Mouse (Mus musculus) embryonic stem cell, embryonic (primary cell): ENCODE measurements around the gene Gm28827.
"Not testable (repeated sequence)": the region's sequence is repeated elsewhere in the genome, so short reads cannot be mapped to it uniquely, and the experiment has no call there.

Source experiments
- CTCF ChIA-PET, 4 experiments: fragments of 300-600 bp in 2 of 4; fragments of 350-600 bp in 2 of 4; sonication (Branson Sonifier 250); formaldehyde crosslinking; loops; one replicate each; lab custom pipeline; 2022; ENCODE audit warnings: inconsistent platforms in 2 of 4; lab: Charles Lee
- POLR2A ChIA-PET, 4 experiments: fragments of 300-600 bp in 2 of 4; fragments of 350-600 bp in 2 of 4; sonication (Branson Sonifier 250); formaldehyde crosslinking; loops; one replicate each; lab custom pipeline; 2022; ENCODE audit warnings: antibody characterized with exemption in 4 of 4, inconsistent platforms in 1 of 4; lab: Charles Lee

Gm28827 gene

DNA sequence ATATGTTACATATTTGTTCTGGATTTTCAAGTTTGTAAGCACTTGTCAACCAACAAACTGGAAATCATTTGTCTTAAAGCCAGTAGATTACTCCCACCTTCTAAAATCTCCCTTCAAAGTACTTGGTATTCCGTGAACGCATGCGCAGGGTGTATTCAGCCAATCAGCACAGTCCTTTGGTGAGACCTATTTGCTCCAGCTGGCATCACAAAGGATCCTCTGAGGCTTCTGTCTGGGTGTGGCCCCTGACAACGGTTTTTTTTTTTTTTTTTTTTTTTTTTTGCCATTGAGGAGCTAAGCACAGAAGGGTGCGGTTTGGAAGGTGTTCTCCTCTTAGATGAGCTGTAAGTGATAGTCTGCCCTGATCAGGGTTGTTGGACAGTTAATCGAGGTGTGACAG lies at the start of gene Gm28827:
Gene Gm28827, plus strand, starts transcription at position 301 of the 400 bp plus-strand sequence.
- POLR2A ChIA-PET, CTCF ChIA-PET: not testable (repeated sequence)
